Mouse (Mus musculus): ENCODE results near the gene Bend3. TPM values are rescaled to one million over a fixed set of nuclear protein-coding genes. Genes with fewer than 3 reads are reported as not detected.

Bend3 gene
- total RNA-seq, 1 experiment: 23.2 TPM

- in situ Hi-C loops (cut with MboI; ENCODE audit: low sequenced_read_pairs in 2 of 2, unreplicated experiment in 2 of 2): no loop called here
Observed at GRCm38 (mm10) chr10:43480227-43480849, 1.7 kb downstream of the Bend3 start.

GRCm38 (mm10) chr10:43481179-43481578, 2.5 kb downstream of the Bend3 start:
- peaks cover 3% of the 10 kb centered on the region; the same call in 1 of the 2 replicates for H3K36me3 ChIP-seq (ENCODE audit: control insufficient read depth, insufficient read depth, low read length, poor library complexity, severe bottlenecking)
- DNase-seq (ENCODE audit: low read depth, low spot score): no peak
- peaks cover 4 to 27% of the 10 kb centered on the region in 2 experiments; a peak in 3 of 4 replicates for H3K4me1 ChIP-seq (ENCODE audit: control insufficient read depth in 2 of 2, insufficient read depth in 2 of 2, low read length in 2 of 2, poor library complexity in 1 of 2)
- TF ChIP-seq ZNF384 (IDR thresholded peaks at IDR 0.05; ENCODE audit: low read depth, low read length) (no peak), CHD2 (IDR thresholded peaks at IDR 0.05; ENCODE audit: low read depth, low read length) (no peak), HCFC1 (IDR thresholded peaks at IDR 0.05; ENCODE audit: borderline replicate concordance, insufficient read depth, low read length) (no peak), ZC3H11A (IDR thresholded peaks at IDR 0.05; ENCODE audit: borderline replicate concordance, low read depth, low read length) (no peak), MAFK (IDR thresholded peaks at IDR 0.05; ENCODE audit: insufficient read depth, low read depth, low read length) (no peak)
- 0 out of 4 replicates have a peak overlapping the region, but pooled peaks have one; percentile 16 to 72 for H3K4me3 ChIP-seq (ENCODE audit: insufficient read depth in 1 of 2, low read depth in 1 of 2, low read length in 2 of 2, poor library complexity in 1 of 2, severe bottlenecking in 1 of 2)
- in situ Hi-C loops (cut with MboI; ENCODE audit: low sequenced_read_pairs in 2 of 2, unreplicated experiment in 2 of 2): no loop called here
- no peak overlapping the region for H3K9ac ChIP-seq (ENCODE audit: insufficient read depth, low read depth, low read length, poor library complexity, severe bottlenecking)
- no peaks in the 10 kb centered on the region for H3K9me3 ChIP-seq (ENCODE audit: control insufficient read depth, insufficient read depth, low read depth, low read length)
- H3K27ac ChIP-seq (ENCODE audit: insufficient read depth, low read depth, low read length, poor library complexity, severe bottlenecking): no peak overlapping the region

More at GRCm38 (mm10) chr10:43480227-43480849, 1.7 kb downstream of the Bend3 start:
- H3K9me3 ChIP-seq (ENCODE audit: control insufficient read depth, insufficient read depth, low read depth, low read length): no peaks in the 10 kb centered on the region
- H3K36me3 ChIP-seq (ENCODE audit: control insufficient read depth, insufficient read depth, low read length, poor library complexity, severe bottlenecking): peaks cover 3% of the 10 kb centered on the region; the same call in 1 of the 2 replicates
- H3K4me3 ChIP-seq (ENCODE audit: insufficient read depth in 1 of 2, low read depth in 1 of 2, low read length in 2 of 2, poor library complexity in 1 of 2, severe bottlenecking in 1 of 2): peak overlapping the region; percentile 72 to 92
- H3K4me1 ChIP-seq (ENCODE audit: control insufficient read depth in 2 of 2, insufficient read depth in 2 of 2, low read length in 2 of 2, poor library complexity in 1 of 2): peaks cover 4 to 27% of the 10 kb centered on the region in 2 experiments; a peak in 3 of 4 replicates
- TF ChIP-seq ZC3H11A (IDR thresholded peaks at IDR 0.05; ENCODE audit: borderline replicate concordance, low read depth, low read length) (no peak), MAFK (IDR thresholded peaks at IDR 0.05; ENCODE audit: insufficient read depth, low read depth, low read length) (no peak), CHD2 (IDR thresholded peaks at IDR 0.05; ENCODE audit: low read depth, low read length) (no peak)
- peak overlapping the region; percentile 69; the same call in 1 of the 2 replicates for H3K27ac ChIP-seq (ENCODE audit: insufficient read depth, low read depth, low read length, poor library complexity, severe bottlenecking)
- DNase-seq (ENCODE audit: low read depth, low spot score): no peak
- peak overlapping the region; percentile 92; the same call in 1 of the 2 replicates for H3K9ac ChIP-seq (ENCODE audit: insufficient read depth, low read depth, low read length, poor library complexity, severe bottlenecking)

GRCm38 (mm10) chr10:43482021-43482420, 3.4 kb downstream of the Bend3 start:
- Histone ChIP-seq H3K4me1 (ENCODE audit: control insufficient read depth in 2 of 2, insufficient read depth in 2 of 2, low read length in 2 of 2, poor library complexity in 1 of 2) (peaks cover 4 to 24% of the 10 kb centered on the region in 2 experiments; a peak in 3 of 4 replicates), H3K36me3 (ENCODE audit: control insufficient read depth, insufficient read depth, low read length, poor library complexity, severe bottlenecking) (peaks cover 3% of the 10 kb centered on the region; the same call in 1 of the 2 replicates), H3K9me3 (ENCODE audit: control insufficient read depth, insufficient read depth, low read depth, low read length) (no peaks in the 10 kb centered on the region), H3K27ac (ENCODE audit: insufficient read depth, low read depth, low read length, poor library complexity, severe bottlenecking) (no peak overlapping the region), H3K9ac (ENCODE audit: insufficient read depth, low read depth, low read length, poor library complexity, severe bottlenecking) (no peak overlapping the region), H3K4me3 (ENCODE audit: insufficient read depth in 1 of 2, low read depth in 1 of 2, low read length in 2 of 2, poor library complexity in 1 of 2, severe bottlenecking in 1 of 2) (no peak overlapping the region)
- no peak for TF ChIP-seq MAFK (IDR thresholded peaks at IDR 0.05; ENCODE audit: insufficient read depth, low read depth, low read length)
- no peak for DNase-seq (ENCODE audit: low read depth, low spot score)
- in situ Hi-C loops (cut with MboI; ENCODE audit: low sequenced_read_pairs in 2 of 2, unreplicated experiment in 2 of 2): no loop called here

DNA sequence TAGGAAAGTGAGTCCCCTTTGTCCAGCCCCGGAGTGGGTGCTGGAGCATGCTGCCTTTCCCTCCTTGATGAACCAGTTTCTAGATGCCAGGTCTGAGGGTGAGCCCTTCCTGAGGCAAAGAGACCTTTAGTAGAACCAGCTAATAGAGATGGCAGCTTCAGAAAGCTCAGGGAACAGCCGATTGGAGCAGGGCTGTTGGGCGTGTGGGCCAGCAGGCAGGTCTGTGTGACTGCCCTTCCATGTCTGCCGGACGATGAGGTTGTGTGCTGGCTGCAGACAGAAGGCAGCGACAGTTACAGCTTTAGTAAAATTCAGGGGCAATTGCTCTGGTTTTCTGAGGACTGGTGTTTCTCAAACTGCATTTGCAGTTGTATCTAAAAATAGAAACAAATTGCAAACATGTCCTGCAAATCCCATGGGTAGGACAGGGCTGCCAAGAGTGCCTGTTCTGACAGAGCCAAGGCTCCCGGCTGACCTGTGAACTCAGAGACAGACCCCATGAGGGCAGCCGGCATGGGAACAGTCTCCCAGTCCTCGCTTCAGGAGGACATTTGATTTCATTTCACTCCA, 4.9 kb downstream of the Bend3 start:
- H3K9ac ChIP-seq (ENCODE audit: insufficient read depth, low read depth, low read length, poor library complexity, severe bottlenecking): 0 out of 2 replicates have a peak overlapping the region, but pooled peaks have one; percentile 35
- H3K4me1 ChIP-seq (ENCODE audit: control insufficient read depth in 2 of 2, insufficient read depth in 2 of 2, low read length in 2 of 2, poor library complexity in 1 of 2): peaks cover 4 to 30% of the 10 kb centered on the region in 2 experiments
- no peak overlapping the region for H3K4me3 ChIP-seq (ENCODE audit: insufficient read depth in 1 of 2, low read depth in 1 of 2, low read length in 2 of 2, poor library complexity in 1 of 2, severe bottlenecking in 1 of 2)
- DNase-seq (ENCODE audit: low read depth, low spot score): no peak
- in situ Hi-C loops (cut with MboI; ENCODE audit: low sequenced_read_pairs in 2 of 2, unreplicated experiment in 2 of 2): no loop called here
- H3K9me3 ChIP-seq (ENCODE audit: control insufficient read depth, insufficient read depth, low read depth, low read length): no peaks in the 10 kb centered on the region
- no peak overlapping the region for H3K27ac ChIP-seq (ENCODE audit: insufficient read depth, low read depth, low read length, poor library complexity, severe bottlenecking)
- H3K36me3 ChIP-seq (ENCODE audit: control insufficient read depth, insufficient read depth, low read length, poor library complexity, severe bottlenecking): peaks cover 3% of the 10 kb centered on the region; the same call in 1 of the 2 replicates
- TF ChIP-seq ZC3H11A (IDR thresholded peaks at IDR 0.05; ENCODE audit: borderline replicate concordance, low read depth, low read length) (no peak), MAFK (IDR thresholded peaks at IDR 0.05; ENCODE audit: insufficient read depth, low read depth, low read length) (no peak)
